Mouse (Mus musculus): ENCODE measurements around the gene Tbc1d13. TPM values are rescaled to one million over a fixed set of nuclear protein-coding genes. Genes with fewer than 3 reads are reported as not detected.
A peak's percentile ranks its signal among the peaks of the same experiment; 100 is the strongest.

Tbc1d13 gene
- polyA plus RNA-seq, 1 experiment from 2014 or later, result 9.9 TPM

DNA sequence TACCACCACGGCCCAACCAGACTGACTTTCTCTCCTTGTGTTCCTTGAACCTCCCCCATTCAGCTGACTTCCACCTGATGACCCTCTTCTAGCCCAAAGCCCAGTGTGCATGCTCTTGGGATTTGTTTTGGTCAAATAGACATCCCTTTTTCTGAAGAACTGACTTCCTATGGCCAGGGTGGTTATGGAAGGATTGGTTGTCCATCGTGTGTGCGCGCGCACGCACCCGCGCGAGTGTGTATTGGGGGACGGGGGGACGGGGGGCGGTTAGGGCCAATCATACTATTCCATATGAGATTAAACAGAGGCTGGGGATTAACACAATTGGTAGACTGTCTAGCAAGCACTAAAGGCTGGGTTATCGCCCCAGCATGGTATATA, 39.3 kb upstream of the Tbc1d13 start:
- H3K4me3 ChIP-seq (ENCODE audit: control insufficient read depth in 1 of 2, insufficient read depth in 1 of 2, low read depth in 1 of 2, low read length in 2 of 2), result peak overlapping the region; percentile 73 to 78
- H3K4me1 ChIP-seq (ENCODE audit: control insufficient read depth in 2 of 2, insufficient read depth in 2 of 2, low read length in 2 of 2), result peaks cover 5 to 17% of the 10 kb centered on the region in 2 experiments; a peak in 3 of 4 replicates
- H3K36me3 ChIP-seq (ENCODE audit: control insufficient read depth, insufficient read depth, low read length), result peaks cover 30% of the 10 kb centered on the region
- 4% methylated on average over 13 of the region's 13 CpGs for WGBS
- no peaks in the 10 kb centered on the region for H3K9me3 ChIP-seq (ENCODE audit: control insufficient read depth, low read length)
- no peaks in the 10 kb centered on the region for H3K27me3 ChIP-seq (ENCODE audit: control insufficient read depth, insufficient read depth, low read length)
- ATAC-seq (ENCODE audit: insufficient number of reproducible peaks, insufficient read depth, low FRiP score, low read depth), result no peak
- peak overlapping the region; percentile 61 to 68 for H3K27ac ChIP-seq (replicated peaks in 1 of 2; ENCODE audit: control insufficient read depth in 1 of 2, insufficient read depth in 1 of 2, low read depth in 2 of 2, low read length in 2 of 2)
- peak overlapping the region; percentile 95 for H3K4me2 ChIP-seq (ENCODE audit: low read length)
- H3K9ac ChIP-seq (ENCODE audit: low read length), result peak overlapping the region; percentile 89

DNA sequence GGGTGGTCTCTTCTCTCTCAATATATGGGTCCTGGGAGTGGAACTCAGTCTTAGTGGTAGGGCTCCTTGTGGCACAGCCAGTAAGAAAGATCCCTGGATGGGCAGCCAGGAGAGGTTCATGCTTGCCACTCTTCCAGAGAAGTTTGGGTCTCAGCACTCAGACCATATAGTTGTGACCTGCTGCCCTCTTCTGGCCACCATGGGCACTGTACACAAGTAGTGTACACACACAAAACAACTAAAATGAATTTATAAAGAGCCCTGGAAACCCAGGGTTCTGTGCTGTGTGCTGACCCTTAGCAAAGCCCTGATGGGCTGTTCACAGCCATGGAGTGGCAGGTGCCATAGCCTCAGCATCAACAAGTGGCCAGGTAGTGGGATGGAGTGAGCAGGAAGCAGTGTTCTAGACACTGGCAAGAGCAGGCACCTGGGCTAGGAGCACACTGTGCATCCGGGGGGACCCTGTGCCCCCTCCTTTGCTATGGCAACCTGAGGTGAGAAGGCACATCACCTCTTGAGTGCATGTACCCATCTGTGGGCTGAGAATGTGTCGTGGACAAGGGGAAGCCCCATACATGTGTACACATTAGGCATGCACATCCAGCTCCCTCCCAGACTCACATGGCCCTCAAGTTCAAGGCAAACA, 37.5 kb upstream of the Tbc1d13 start:
- no peak overlapping the region for H3K27ac ChIP-seq (replicated peaks in 1 of 2; ENCODE audit: control insufficient read depth in 1 of 2, insufficient read depth in 1 of 2, low read depth in 2 of 2, low read length in 2 of 2)
- no peaks in the 10 kb centered on the region for H3K9me3 ChIP-seq (ENCODE audit: control insufficient read depth, low read length)
- peaks cover 36% of the 10 kb centered on the region for H3K36me3 ChIP-seq (ENCODE audit: control insufficient read depth, insufficient read depth, low read length)
- no peaks in the 10 kb centered on the region for H3K27me3 ChIP-seq (ENCODE audit: control insufficient read depth, insufficient read depth, low read length)
- 97% methylated on average over 2 of the region's 2 CpGs for WGBS
- no peak for ATAC-seq (ENCODE audit: insufficient number of reproducible peaks, insufficient read depth, low FRiP score, low read depth)
- H3K4me3 ChIP-seq (ENCODE audit: control insufficient read depth in 1 of 2, insufficient read depth in 1 of 2, low read depth in 1 of 2, low read length in 2 of 2), result no peak overlapping the region
- no peak overlapping the region for H3K4me2 ChIP-seq (ENCODE audit: low read length)
- H3K9ac ChIP-seq (ENCODE audit: low read length), result no peak overlapping the region
- H3K4me1 ChIP-seq (ENCODE audit: control insufficient read depth in 2 of 2, insufficient read depth in 2 of 2, low read length in 2 of 2), result peaks cover 5 to 17% of the 10 kb centered on the region in 2 experiments; a peak in 3 of 4 replicates

GRCm38 (mm10) chr2:30100214-30100613, 33.3 kb upstream of the Tbc1d13 start:
- no peak overlapping the region for H3K4me2 ChIP-seq (ENCODE audit: low read length)
- no peak overlapping the region for H3K4me3 ChIP-seq (ENCODE audit: control insufficient read depth in 1 of 2, insufficient read depth in 1 of 2, low read depth in 1 of 2, low read length in 2 of 2)
- no peaks in the 10 kb centered on the region for H3K27me3 ChIP-seq (ENCODE audit: control insufficient read depth, insufficient read depth, low read length)
- H3K4me1 ChIP-seq (ENCODE audit: control insufficient read depth in 2 of 2, insufficient read depth in 2 of 2, low read length in 2 of 2), result no peaks in the 10 kb centered on the region
- WGBS, result 56% methylated on average over 4 of the region's 4 CpGs
- no peak overlapping the region for H3K27ac ChIP-seq (replicated peaks in 1 of 2; ENCODE audit: control insufficient read depth in 1 of 2, insufficient read depth in 1 of 2, low read depth in 2 of 2, low read length in 2 of 2)
- H3K9me3 ChIP-seq (ENCODE audit: control insufficient read depth, low read length), result no peaks in the 10 kb centered on the region
- H3K36me3 ChIP-seq (ENCODE audit: control insufficient read depth, insufficient read depth, low read length), result peaks cover 63% of the 10 kb centered on the region
- no peak overlapping the region for H3K9ac ChIP-seq (ENCODE audit: low read length)
- no peak for ATAC-seq (ENCODE audit: insufficient number of reproducible peaks, insufficient read depth, low FRiP score, low read depth)

DNA sequence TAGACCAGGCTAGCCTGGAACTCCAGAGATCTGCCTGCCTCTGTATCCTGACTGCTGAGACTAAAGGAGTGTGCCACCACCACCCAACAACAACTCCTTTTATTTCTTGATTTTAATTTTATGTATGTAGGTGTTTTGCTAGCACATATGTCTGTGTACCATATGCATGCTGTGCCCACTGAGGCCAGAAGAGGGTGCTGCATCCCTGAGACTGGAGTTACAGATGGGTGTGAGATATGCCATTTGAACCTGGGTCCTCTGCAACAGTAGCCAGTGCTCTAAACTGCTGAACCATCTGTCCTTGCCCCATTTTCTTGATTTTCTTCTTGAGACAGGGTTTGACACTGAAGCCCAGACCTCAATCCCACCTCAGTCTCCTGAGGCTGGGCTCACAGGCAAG, 27.2 kb upstream of the Tbc1d13 start:
- no peaks in the 10 kb centered on the region for H3K27me3 ChIP-seq (ENCODE audit: control insufficient read depth, insufficient read depth, low read length)
- no peaks in the 10 kb centered on the region for H3K9me3 ChIP-seq (ENCODE audit: control insufficient read depth, low read length)
- H3K36me3 ChIP-seq (ENCODE audit: control insufficient read depth, insufficient read depth, low read length), result peaks cover 96% of the 10 kb centered on the region
- no peak overlapping the region for H3K9ac ChIP-seq (ENCODE audit: low read length)
- ATAC-seq (ENCODE audit: insufficient number of reproducible peaks, insufficient read depth, low FRiP score, low read depth), result no peak
- H3K4me1 ChIP-seq (ENCODE audit: control insufficient read depth in 2 of 2, insufficient read depth in 2 of 2, low read length in 2 of 2), result no peaks in the 10 kb centered on the region
- H3K4me2 ChIP-seq (ENCODE audit: low read length), result no peak overlapping the region
- H3K27ac ChIP-seq (replicated peaks in 1 of 2; ENCODE audit: control insufficient read depth in 1 of 2, insufficient read depth in 1 of 2, low read depth in 2 of 2, low read length in 2 of 2), result no peak overlapping the region
- no peak overlapping the region for H3K4me3 ChIP-seq (ENCODE audit: control insufficient read depth in 1 of 2, insufficient read depth in 1 of 2, low read depth in 1 of 2, low read length in 2 of 2)

DNA sequence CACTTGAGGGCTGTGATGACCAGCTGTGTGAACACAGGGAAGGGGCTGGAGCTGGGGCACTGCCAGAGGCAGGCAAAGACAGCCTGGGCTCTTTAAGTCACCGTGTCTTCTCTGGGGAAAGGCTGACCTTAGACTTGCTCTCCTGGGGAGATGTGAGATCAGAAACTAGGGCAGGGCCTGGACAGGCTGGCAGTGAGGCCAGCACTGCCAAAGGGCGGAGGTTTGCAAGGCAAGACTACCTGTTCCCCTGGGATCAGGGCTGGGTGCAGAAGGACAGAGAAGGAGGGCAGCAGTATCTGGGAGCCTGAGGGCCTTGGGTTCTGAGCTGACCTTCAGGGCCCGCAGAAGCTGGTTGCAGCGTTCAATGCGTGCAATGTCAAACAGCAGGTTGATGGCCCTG, 25.9 kb upstream of the Tbc1d13 start:
- Histone ChIP-seq H3K27ac (replicated peaks in 1 of 2; ENCODE audit: control insufficient read depth in 1 of 2, insufficient read depth in 1 of 2, low read depth in 2 of 2, low read length in 2 of 2) (no peak overlapping the region), H3K9ac (ENCODE audit: low read length) (no peak overlapping the region), H3K9me3 (ENCODE audit: control insufficient read depth, low read length) (no peaks in the 10 kb centered on the region), H3K36me3 (ENCODE audit: control insufficient read depth, insufficient read depth, low read length) (peaks cover 93% of the 10 kb centered on the region), H3K27me3 (ENCODE audit: control insufficient read depth, insufficient read depth, low read length) (no peaks in the 10 kb centered on the region), H3K4me2 (ENCODE audit: low read length) (no peak overlapping the region), H3K4me3 (ENCODE audit: control insufficient read depth in 1 of 2, insufficient read depth in 1 of 2, low read depth in 1 of 2, low read length in 2 of 2) (no peak overlapping the region), H3K4me1 (ENCODE audit: control insufficient read depth in 2 of 2, insufficient read depth in 2 of 2, low read length in 2 of 2) (no peaks in the 10 kb centered on the region)
- ATAC-seq (ENCODE audit: insufficient number of reproducible peaks, insufficient read depth, low FRiP score, low read depth), result no peak
- 96% methylated on average over 5 of the region's 5 CpGs for WGBS

GRCm38 (mm10) chr2:30108260-30108659, 25.3 kb upstream of the Tbc1d13 start:
- peaks cover 93% of the 10 kb centered on the region for H3K36me3 ChIP-seq (ENCODE audit: control insufficient read depth, insufficient read depth, low read length)

DNA sequence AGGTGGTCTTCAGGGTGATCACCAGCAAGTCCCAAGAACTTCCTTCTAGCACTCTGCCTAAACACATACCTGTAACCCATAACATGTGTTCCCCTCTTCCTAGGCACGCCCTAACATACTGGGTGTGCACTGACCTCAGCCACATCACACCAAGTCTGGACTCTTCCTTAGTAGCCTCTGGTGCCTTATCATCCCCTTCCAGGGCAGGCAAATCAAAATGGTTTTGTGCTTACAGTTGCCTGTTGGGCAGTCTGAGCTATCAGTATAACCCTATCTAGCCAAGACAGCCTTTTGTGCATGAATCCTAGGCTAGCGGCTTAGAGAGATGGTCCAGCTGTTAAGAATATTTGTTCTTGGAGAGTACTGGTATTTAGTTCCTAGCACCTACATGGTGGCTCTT, 22.0 kb upstream of the Tbc1d13 start:
- Histone ChIP-seq H3K9me3 (ENCODE audit: control insufficient read depth, low read length) (no peaks in the 10 kb centered on the region), H3K27me3 (ENCODE audit: control insufficient read depth, insufficient read depth, low read length) (no peaks in the 10 kb centered on the region), H3K4me2 (ENCODE audit: low read length) (no peak overlapping the region), H3K9ac (ENCODE audit: low read length) (no peak overlapping the region), H3K4me1 (ENCODE audit: control insufficient read depth in 2 of 2, insufficient read depth in 2 of 2, low read length in 2 of 2) (no peaks in the 10 kb centered on the region), H3K36me3 (ENCODE audit: control insufficient read depth, insufficient read depth, low read length) (peaks cover 72% of the 10 kb centered on the region), H3K4me3 (ENCODE audit: control insufficient read depth in 1 of 2, insufficient read depth in 1 of 2, low read depth in 1 of 2, low read length in 2 of 2) (no peak overlapping the region), H3K27ac (replicated peaks in 1 of 2; ENCODE audit: control insufficient read depth in 1 of 2, insufficient read depth in 1 of 2, low read depth in 2 of 2, low read length in 2 of 2) (no peak overlapping the region)
- whole genome bisulfite sequencing, result 93% methylated on average over 2 of the region's 2 CpGs
- no peak for ATAC-seq (ENCODE audit: insufficient number of reproducible peaks, insufficient read depth, low FRiP score, low read depth)

More at GRCm38 (mm10) chr2:30108260-30108659, 25.3 kb upstream of the Tbc1d13 start:
- Histone ChIP-seq H3K9me3 (ENCODE audit: control insufficient read depth, low read length) (no peaks in the 10 kb centered on the region), H3K9ac (ENCODE audit: low read length) (no peak overlapping the region), H3K4me2 (ENCODE audit: low read length) (no peak overlapping the region), H3K4me1 (ENCODE audit: control insufficient read depth in 2 of 2, insufficient read depth in 2 of 2, low read length in 2 of 2) (no peaks in the 10 kb centered on the region), H3K4me3 (ENCODE audit: control insufficient read depth in 1 of 2, insufficient read depth in 1 of 2, low read depth in 1 of 2, low read length in 2 of 2) (no peak overlapping the region), H3K27ac (replicated peaks in 1 of 2; ENCODE audit: control insufficient read depth in 1 of 2, insufficient read depth in 1 of 2, low read depth in 2 of 2, low read length in 2 of 2) (no peak overlapping the region), H3K27me3 (ENCODE audit: control insufficient read depth, insufficient read depth, low read length) (no peaks in the 10 kb centered on the region)
- ATAC-seq (ENCODE audit: insufficient number of reproducible peaks, insufficient read depth, low FRiP score, low read depth), result no peak
- 79% methylated on average over 4 of the region's 4 CpGs for WGBS

DNA sequence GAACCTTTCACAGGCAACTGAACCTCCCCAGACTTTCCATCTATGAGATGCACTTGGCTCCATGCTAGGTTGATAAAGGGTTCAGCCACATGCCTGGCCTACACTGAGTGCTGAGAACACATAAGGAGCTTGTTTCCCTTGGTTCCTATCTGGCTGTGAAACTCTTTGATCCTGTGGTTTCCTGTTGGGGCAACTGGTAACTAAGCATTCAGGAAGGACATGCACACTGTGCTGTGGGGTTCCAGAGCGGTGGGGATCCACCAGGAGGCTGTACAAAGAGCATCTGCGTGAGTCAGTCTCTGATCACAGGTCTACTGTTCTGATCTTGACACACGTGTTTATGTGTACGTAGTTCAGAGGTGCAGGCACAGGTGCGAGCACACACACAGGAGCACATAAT, 21.0 kb upstream of the Tbc1d13 start:
- H3K9ac ChIP-seq (ENCODE audit: low read length), result no peak overlapping the region
- no peaks in the 10 kb centered on the region for H3K27me3 ChIP-seq (ENCODE audit: control insufficient read depth, insufficient read depth, low read length)
- peaks cover 62% of the 10 kb centered on the region for H3K36me3 ChIP-seq (ENCODE audit: control insufficient read depth, insufficient read depth, low read length)
- no peak overlapping the region for H3K4me3 ChIP-seq (ENCODE audit: control insufficient read depth in 1 of 2, insufficient read depth in 1 of 2, low read depth in 1 of 2, low read length in 2 of 2)
- no peak for ATAC-seq (ENCODE audit: insufficient number of reproducible peaks, insufficient read depth, low FRiP score, low read depth)
- no peaks in the 10 kb centered on the region for H3K4me1 ChIP-seq (ENCODE audit: control insufficient read depth in 2 of 2, insufficient read depth in 2 of 2, low read length in 2 of 2)
- WGBS, result 88% methylated on average over 5 of the region's 5 CpGs
- no peak overlapping the region for H3K27ac ChIP-seq (replicated peaks in 1 of 2; ENCODE audit: control insufficient read depth in 1 of 2, insufficient read depth in 1 of 2, low read depth in 2 of 2, low read length in 2 of 2)
- no peak overlapping the region for H3K4me2 ChIP-seq (ENCODE audit: low read length)
- H3K9me3 ChIP-seq (ENCODE audit: control insufficient read depth, low read length), result no peaks in the 10 kb centered on the region
